Mouse (Mus musculus) retina, postnatal 7 days (tissue): ENCODE data around the gene Fsd2.

Source experiments
- DNase-seq: peaks from one replicate; pipeline ENCODE4 v3.0.0-alpha.2; 2012; ENCODE audit warnings: low read depth, low spot score

Fsd2 gene

DNA sequence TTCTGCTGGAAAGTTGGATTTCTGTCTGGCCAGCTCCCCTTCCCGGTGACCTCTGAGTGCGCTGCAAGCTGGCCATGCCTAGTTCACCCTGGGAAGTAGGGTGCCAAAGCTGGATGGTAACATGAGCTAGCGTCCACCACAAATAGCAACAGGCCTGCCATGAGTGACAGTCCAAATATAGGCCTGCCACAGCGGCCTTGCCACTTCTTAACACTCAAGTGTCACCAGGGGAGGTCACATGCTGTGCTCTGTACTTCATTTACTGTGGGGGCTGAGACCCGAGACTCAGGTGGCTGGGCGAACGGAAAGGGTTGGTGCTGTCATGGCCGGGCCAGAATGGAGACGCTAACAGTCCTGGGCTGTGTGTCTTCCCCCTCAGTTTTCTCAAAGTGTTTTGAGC, at the start of gene Fsd2:
Gene Fsd2, minus strand, starts transcription at position 53 of the 400 bp plus-strand sequence.
- no peak for DNase-seq

GRCm38 (mm10) chr7:81615031-81615430, 48.3 kb upstream of the Fsd2 start:
- no peak for DNase-seq

DNA sequence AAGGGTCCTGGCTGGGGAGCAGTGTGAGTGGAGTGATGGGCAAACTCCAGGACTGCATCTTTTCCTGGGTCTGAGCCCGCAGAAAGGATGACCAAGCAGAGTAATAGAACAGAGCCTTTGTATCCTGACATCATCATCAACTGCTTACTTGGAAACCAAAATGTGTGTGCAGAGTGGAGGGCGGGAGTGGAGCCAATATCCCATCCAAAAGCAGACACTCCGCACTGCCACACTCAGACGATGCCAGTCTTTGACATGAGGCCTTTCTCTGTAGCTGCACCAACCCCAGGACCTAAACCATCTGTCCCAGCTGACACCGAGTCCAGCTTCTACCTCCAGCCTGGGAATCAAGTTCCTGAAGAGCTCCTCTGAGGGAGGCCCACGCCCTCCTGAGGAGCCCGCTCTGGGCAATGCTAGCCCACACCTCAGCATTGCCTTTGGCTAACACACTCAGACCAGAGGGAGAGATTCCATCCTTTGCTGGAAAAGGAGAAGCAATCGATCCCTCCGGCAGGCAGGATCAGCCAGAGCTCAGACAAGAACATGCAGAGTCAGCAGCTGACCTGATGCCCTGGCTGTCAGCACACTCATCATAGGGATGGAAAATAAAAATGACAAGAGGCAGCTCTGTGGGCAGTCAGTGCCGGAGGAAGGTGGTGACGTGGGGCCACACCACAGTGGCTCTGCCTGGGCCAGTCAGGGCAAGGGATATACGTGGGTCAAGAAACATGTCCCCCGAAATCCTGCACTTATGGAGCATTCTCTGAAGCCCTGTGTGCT, 46.3 kb upstream of the Fsd2 start:
- no peak for DNase-seq

- DNase-seq, result no peak
Observed at GRCm38 (mm10) chr7:81610125-81610524, 43.4 kb upstream of the Fsd2 start.

DNA sequence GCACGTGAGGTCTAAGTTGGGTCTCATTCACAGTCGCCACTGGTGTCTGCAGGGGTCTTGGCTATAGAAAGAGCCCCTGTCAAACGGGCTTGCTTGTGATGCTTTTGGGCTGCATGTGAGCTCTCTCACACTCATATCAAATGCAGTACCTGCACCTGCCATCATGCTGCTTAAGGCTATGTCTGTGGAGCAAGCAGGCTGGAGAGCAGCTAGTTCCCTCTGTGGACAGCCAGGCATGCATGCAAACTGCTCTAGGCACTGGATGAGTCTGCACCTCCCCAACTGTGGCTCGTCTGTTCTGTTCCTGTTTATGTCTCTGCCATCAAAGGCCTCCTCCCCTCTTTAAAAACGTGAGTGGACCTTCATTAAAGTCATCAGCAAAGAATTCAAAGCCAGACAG, 39.7 kb upstream of the Fsd2 start:
- no peak for DNase-seq

GRCm38 (mm10) chr7:81605489-81605888, 38.7 kb upstream of the Fsd2 start:
- no peak for DNase-seq

DNA sequence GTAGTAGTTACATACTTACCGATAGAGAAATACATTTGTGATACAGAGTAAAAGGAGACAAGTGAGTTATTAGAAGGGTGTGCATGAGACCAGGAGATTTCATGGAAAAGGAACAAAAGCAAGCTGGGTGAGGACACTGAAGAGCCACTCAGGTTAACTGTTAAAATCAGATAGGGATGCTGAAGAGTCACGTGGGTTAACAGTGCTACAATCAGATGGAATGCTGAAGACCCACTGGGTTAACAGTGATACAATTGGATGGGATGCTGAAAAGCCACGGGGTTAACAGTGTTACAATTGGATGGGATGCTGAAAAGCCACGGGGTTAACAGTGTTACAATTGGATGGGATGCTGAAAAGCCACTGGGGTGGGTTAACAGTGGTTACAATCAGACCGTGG, 38.2 kb upstream of the Fsd2 start:
- no peak for DNase-seq

- no peak for DNase-seq
Observed at GRCm38 (mm10) chr7:81599379-81600280, 32.9 kb upstream of the Fsd2 start.

- DNase-seq, result no peak
Observed at GRCm38 (mm10) chr7:81597660-81598059, 30.9 kb upstream of the Fsd2 start.

DNA sequence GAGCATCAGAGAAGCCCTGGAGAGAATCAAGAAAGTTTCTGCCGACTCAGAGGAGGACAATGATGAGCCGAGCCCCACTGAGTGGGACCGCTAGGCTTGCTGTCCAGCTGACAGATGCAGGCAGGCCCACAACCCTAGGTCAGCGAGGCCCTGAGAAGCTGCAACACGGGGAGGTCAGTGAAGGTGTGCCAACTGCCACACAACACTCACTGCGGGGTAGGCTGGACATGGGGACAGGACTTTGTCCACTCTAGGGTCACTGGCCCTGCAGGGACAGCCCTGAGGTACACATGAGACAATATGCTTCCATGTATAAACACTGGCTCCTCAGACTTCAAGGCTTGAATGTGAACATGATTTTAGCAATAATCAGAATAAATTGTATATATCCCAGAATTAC, 29.3 kb upstream of the Fsd2 start:
- DNase-seq, result no peak

- no peak for DNase-seq
Observed at GRCm38 (mm10) chr7:81595056-81595455, 28.3 kb upstream of the Fsd2 start.

DNA sequence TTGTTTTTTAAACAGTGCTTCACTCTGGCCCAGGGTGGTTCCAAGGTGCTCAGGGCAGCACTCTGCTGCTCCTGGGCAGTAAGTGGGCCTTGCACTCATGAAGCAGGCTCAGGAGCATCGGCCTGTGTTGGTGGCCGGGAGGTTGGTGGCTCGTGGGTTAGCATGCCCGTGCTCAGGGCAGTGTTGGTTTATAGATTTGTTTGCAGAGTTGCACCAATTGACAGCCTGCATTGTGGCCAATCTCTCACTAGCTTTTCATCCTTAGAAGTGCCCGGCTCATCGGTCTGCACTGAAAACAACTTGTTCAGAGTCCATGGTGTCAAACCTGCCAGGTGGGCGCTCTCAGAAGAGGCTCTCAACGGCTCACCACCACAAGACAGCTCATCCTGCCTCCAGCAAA, 26.6 kb upstream of the Fsd2 start:
- DNase-seq, result no peak

DNA sequence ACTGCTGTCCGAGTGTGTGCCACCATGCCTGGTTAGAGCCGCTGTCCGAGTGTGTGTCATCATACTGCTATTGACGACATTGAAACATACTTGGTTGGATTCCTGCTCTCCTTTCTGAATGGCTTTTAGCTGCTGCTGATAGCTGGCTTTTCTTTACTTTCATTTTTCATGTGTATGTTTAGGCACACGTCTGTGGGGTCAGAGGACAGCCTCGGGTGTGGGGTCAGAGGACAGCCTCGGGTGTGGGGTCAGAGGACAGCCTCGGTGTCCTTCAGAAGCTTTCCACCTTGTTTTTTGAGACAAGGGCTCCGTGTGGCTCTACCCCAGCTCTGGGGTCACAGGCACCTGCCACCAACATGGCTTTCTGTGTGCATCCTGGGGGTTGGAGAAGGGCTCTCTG, 25.9 kb upstream of the Fsd2 start:
- DNase-seq, result no peak

DNA sequence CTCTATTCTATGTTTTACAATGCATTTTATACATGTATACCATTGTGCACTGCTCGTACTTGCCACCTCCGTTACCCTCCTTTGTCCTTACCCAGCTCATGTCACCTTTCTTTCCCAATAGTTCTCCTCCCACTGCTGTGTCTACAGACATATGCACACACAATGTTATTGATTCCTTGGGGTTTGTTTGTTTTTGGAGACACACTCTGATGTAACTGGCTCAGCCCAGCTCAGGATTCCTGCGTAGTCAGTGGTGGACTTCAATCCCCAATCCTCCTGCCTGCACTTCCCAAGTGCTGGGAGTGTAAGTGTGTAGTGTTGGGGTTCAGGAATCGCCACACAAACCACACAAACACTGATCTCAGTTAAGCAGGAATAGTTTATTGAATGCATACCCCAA, 20.5 kb upstream of the Fsd2 start:
- no peak for DNase-seq

DNA sequence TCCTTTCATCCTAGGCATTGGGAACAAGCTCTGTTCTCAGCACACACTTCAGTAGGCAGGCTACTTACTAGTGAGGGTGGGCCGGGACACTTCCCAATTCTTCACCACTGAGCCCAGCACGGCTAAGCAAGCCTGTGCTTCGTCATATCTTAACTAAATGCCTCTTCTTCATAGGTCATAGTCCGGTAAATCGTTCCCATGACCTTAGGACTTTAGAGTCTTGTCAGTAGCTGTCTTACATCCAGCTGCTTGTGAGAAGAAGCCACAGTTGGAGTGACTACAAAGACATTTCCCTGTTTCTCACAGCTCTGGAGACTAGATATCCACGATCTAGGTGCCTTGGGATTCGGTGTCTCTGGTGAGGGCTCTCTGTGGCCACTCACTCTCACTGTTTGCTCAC, 18.6 kb upstream of the Fsd2 start:
- DNase-seq, result no peak

DNA sequence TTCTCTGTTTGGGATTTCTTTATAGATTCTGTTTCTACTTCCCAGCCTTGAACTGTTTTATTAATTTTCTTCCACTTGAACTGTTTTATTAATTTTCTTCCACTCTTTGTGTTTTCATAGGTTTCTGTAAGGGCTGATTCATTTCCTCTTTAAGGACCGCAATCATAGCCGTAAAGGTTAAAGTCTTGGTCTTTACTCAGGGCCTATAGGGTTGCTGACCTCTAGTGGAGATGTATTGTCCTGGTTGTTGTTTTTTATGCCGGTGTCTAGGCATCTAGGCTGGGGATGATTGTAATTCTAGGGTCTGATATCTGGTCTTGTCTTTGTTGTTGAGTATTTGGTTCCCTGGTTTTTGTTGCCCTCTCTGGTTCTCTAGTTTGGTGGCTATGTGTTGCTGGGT, 16.8 kb upstream of the Fsd2 start:
- no peak for DNase-seq

- no peak for DNase-seq
Observed at GRCm38 (mm10) chr7:81579312-81579711, 12.6 kb upstream of the Fsd2 start.

DNA sequence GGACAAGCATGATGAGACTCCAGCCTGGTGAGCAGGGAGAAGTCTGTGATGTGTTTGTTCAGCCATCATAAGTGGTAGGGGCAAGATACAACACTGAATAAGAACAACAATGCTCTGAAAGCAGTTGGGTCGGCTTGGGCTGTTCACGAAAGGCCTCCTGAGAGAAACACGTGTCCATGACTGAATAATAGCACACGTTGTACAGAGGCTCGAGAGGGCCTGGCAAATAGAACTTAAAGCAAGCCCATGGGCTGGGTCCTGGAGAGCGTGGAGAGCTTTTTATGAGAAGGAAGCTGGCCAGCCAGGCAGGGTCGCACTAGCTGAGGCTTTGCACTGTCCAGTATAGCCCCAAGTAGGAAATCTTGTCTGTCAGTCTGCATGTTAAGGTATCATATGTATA, 11.7 kb upstream of the Fsd2 start:
- no peak for DNase-seq

- DNase-seq, result no peak
Observed at GRCm38 (mm10) chr7:81577872-81578271, 11.1 kb upstream of the Fsd2 start.

- no peak for DNase-seq
Observed at GRCm38 (mm10) chr7:81575606-81576005, 8.9 kb upstream of the Fsd2 start.

DNA sequence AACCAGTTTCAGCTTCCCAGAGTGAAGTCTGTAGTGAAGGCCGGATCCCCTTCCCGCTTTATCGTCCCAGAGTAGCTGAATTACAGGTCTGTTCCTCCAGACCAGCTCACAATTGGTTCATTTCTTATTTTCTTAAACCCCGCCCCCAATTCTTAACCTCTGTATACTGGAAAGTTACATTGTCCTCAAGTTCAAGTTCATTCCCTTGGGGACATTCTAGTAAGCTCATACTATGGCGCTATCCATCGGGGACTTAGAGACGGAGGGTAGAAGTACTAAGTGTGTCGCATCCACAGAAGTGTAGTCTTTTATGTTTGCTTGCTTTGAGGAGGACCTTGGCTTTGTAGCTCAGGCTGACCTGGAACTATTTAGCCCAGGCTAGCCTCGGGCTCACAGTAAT, 7.1 kb upstream of the Fsd2 start:
- no peak for DNase-seq

DNA sequence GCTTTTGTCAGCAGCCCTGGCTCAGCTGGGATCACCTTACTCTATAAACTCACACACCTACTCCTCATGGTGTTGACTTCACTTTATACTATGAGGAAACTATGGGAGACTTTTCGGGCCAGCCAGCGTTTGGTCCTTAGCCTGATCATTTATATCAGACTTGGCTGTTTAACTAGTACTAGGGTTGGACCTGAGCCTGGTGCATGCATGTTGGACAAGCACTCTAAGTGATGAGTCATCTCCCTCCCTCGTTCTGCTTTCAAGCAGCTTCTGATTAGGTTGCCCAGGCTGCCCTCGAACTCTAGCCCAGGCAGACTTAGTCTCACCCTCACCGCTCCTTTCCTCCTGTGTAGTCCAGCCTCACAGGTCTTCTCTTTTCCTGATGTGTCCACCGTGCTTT, 6.7 kb upstream of the Fsd2 start:
- no peak for DNase-seq
